Mouse (Mus musculus) embryonic facial prominence, embryonic 11.5 days (tissue): ENCODE measurements around the gene Htra2. TPM values are rescaled to one million over a fixed set of nuclear protein-coding genes. Genes with fewer than 3 reads are reported as not detected.

Experiments used
- ATAC-seq: fragments of 200-750 bp; cut with Nextera tagmentation; replicated peaks from 2 replicates; pipeline ENCODE4 v1.8.0; 2017; ENCODE audit warnings: low read depth; ENCODE audit not compliant: insufficient number of reproducible peaks, low FRiP score, low TSS enrichment
- DNase-seq: peaks from one replicate; pipeline ENCODE4 v3.0.0-alpha.2; 2015; ENCODE audit warnings: low spot score
- H3K27ac ChIP-seq: fragments of 300-500 bp; sonication (generic); replicated peaks from 2 replicates; pipeline ENCODE4 v1.5.1; 2014; ENCODE audit warnings: mild to moderate bottlenecking, low read depth, low read length, control low read depth
- H3K27me3 ChIP-seq: fragments of 300-500 bp; sonication (generic); 2 replicates; pipeline ENCODE4 v1.6.1; 2014; ENCODE audit warnings: mild to moderate bottlenecking, low read length, moderate library complexity, mixed read lengths; ENCODE audit not compliant: control insufficient read depth, insufficient read depth
- H3K36me3 ChIP-seq: fragments of 300-500 bp; sonication (generic); replicated peaks from 2 replicates; pipeline ENCODE4 v1.6.1; 2014; ENCODE audit warnings: low read depth, mild to moderate bottlenecking, low read length, moderate library complexity, mixed read lengths; ENCODE audit not compliant: control insufficient read depth, insufficient read depth
- H3K4me1 ChIP-seq: fragments of 300-500 bp; sonication (generic); 2 replicates; pipeline ENCODE4 v1.6.1; 2014; ENCODE audit warnings: low read length, mixed read lengths; ENCODE audit not compliant: control insufficient read depth, insufficient read depth
- H3K4me2 ChIP-seq: fragments of 300-500 bp; sonication (generic); 2 replicates; pipeline ENCODE4 v1.6.1; 2014; ENCODE audit warnings: low read depth, mild to moderate bottlenecking, control low read depth, low read length, moderate library complexity
- H3K4me3 ChIP-seq: fragments of 300-500 bp; sonication (generic); 2 replicates; pipeline ENCODE4 v1.5.1; 2014; ENCODE audit warnings: low read depth, low read length, control low read depth
- H3K9ac ChIP-seq: fragments of 300-500 bp; sonication (generic); replicated peaks from 2 replicates; pipeline ENCODE4 v1.6.1; 2014; ENCODE audit warnings: mild to moderate bottlenecking, control low read depth, low read length
- H3K9me3 ChIP-seq: fragments of 300-500 bp; sonication (generic); replicated peaks from 2 replicates; pipeline ENCODE4 v1.6.1; 2016; ENCODE audit warnings: mild to moderate bottlenecking, low read length, inconsistent platforms, mixed read lengths; ENCODE audit not compliant: control insufficient read depth
- WGBS: fragments of 180-500 bp; shearing (Covaris S2); extraction: QIAGEN DNeasy Blood & Tissue Kit; methylation state at CpG from one replicate; pipeline ENCODE4 v1.1.7; 2014; 5-methylcytosine and 5-hydroxymethylcytosine counted together
- polyA plus RNA-seq: library from polyadenylated mRNA; unstranded; fragments of >200 nt; fragmentation: Nextera tagmentation; extraction: Ambion mirVana; gene quantifications from 2 replicates; pipeline ENCODE4 v1.2.1, GENCODE M21; 2014

The Htra2 gene
- polyA plus RNA-seq, 1 experiment from 2014 or later: 33.3 TPM

DNA sequence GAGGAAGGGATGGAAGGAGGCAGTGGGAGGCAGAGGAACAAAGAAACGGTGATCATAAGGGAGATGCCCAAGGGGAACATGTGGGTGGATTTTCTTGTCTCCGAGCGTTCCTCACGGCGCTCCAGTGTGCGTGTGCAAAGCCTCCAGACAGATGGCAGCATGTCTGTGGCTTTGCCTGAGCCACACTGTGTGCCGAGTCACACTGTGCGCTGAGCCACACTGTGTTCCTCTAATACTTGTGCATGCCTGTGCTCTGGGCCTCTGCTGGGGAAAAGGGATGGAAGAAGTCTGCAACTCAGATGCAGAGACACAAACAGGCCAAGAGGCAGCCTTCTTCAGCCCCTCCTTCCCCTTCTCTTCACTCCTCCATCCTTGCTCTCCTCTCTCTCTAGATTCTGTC, 27.8 kb downstream of the Htra2 start:
- Histone ChIP-seq H3K9me3 (no peaks in the 10 kb centered on the region), H3K4me1 (no peaks in the 10 kb centered on the region), H3K36me3 (no peaks in the 10 kb centered on the region), H3K27me3 (peaks cover 20% of the 10 kb centered on the region), H3K9ac (no peak overlapping the region), H3K4me3 (no peak overlapping the region), H3K27ac (no peak overlapping the region), H3K4me2 (no peak overlapping the region)
- ATAC-seq: no peak
- WGBS: 77% methylated on average over 8 of the region's 8 CpGs
- no peak for DNase-seq

DNA sequence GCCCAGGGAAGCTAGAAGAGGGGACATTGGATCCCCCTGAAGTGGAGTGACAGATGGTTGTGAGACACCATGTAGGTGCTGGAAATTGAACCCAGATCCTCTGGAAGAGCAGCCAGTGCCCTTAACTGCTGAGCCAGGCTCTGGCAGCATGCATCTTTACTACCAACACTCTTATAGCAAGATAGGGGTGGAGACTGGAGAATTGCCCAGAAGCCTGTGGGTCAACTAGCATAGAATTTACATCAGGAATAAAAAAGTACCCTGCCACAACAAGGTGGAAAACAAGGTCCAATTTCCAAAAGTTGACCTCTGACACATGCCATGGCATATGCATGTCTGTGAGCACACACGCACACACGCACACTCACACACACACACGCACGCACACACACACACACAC, 29.9 kb downstream of the Htra2 start:
- H3K27ac ChIP-seq: no peak overlapping the region
- no peaks in the 10 kb centered on the region for H3K36me3 ChIP-seq
- no peak overlapping the region for H3K9ac ChIP-seq
- DNase-seq (no peak), ATAC-seq (no peak)
- 93% methylated on average over 4 of the region's 4 CpGs for WGBS
- H3K4me2 ChIP-seq: no peak overlapping the region
- no peaks in the 10 kb centered on the region for H3K9me3 ChIP-seq
- peaks cover under 1% of the 10 kb centered on the region; the same call in 1 of the 2 replicates for H3K27me3 ChIP-seq
- H3K4me1 ChIP-seq: no peaks in the 10 kb centered on the region
- H3K4me3 ChIP-seq: no peak overlapping the region

DNA sequence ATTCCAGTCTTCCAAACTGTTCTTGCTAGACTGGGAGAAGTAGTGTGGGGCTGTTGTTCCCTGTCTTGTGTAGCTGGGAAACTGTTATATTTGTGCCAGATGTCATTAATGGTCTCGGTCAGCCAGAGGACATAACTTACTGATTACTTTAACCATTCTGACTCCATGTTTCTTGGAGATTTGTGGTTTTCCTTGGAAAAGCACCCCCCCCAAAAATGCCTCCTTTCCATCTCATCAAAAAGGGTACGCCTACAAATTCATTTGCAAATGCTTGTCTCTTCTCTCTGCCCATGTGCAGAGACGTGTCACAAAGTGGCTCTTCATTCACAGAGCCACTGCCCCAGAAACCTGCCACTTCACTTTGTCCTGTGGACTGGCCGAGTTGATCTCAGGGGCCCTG, 30.7 kb downstream of the Htra2 start:
- no peak for ATAC-seq
- H3K4me2 ChIP-seq: no peak overlapping the region
- H3K9ac ChIP-seq: no peak overlapping the region
- no peak overlapping the region for H3K27ac ChIP-seq
- no peak overlapping the region for H3K4me3 ChIP-seq
- WGBS: 65% methylated on average over 4 of the region's 4 CpGs
- H3K9me3 ChIP-seq: no peaks in the 10 kb centered on the region
- H3K36me3 ChIP-seq: no peaks in the 10 kb centered on the region
- no peaks in the 10 kb centered on the region for H3K4me1 ChIP-seq
- H3K27me3 ChIP-seq: no peaks in the 10 kb centered on the region; the same call in 1 of the 2 replicates
- DNase-seq: no peak

DNA sequence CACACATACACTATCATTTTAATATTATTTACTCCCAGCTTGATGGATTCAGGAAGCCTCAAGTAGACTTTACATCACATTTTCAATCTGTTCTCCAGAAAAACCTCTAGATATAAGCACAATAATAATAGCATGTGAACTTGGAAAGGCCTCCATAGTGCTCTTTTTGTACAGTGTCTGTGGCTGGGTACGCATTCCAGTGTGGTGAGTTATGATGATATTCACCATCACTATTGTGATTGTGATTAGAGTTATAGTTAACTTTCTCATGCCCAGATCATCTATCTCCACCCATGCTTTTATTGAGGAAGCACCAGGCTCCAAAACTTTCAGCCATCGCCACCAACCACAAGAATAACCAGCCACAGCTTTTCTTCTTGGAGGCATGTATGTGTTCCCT, 31.3 kb downstream of the Htra2 start:
- ATAC-seq (no peak), DNase-seq (no peak)
- 85% methylated on average over 2 of the region's 2 CpGs for WGBS
- Histone ChIP-seq H3K27ac (no peak overlapping the region), H3K4me3 (no peak overlapping the region), H3K36me3 (no peaks in the 10 kb centered on the region), H3K9me3 (no peaks in the 10 kb centered on the region), H3K4me2 (no peak overlapping the region), H3K27me3 (no peaks in the 10 kb centered on the region; the same call in 1 of the 2 replicates), H3K4me1 (no peaks in the 10 kb centered on the region), H3K9ac (no peak overlapping the region)

DNA sequence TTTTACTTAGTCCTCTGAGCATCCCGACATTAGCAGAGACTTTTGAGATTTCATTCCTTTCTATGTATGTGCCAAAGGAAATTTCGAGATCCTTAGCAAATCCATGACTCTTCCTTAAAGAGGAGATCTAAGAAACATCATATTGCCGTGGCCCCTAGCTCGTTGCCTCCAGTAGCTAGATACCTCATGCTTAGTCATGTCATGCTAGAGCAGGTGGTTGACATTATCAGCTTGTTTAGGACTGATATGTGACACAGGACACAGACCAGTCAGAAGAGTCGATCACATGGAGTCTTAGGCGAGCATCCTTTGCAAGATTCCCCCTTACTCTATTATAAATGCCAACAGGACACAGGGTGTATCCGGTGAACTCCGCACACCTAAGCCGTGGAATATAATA, 32.1 kb downstream of the Htra2 start:
- no peak overlapping the region for H3K4me2 ChIP-seq
- ATAC-seq: no peak
- H3K27me3 ChIP-seq: no peaks in the 10 kb centered on the region
- no peaks in the 10 kb centered on the region for H3K4me1 ChIP-seq
- no peak overlapping the region for H3K27ac ChIP-seq
- H3K4me3 ChIP-seq: no peak overlapping the region
- no peaks in the 10 kb centered on the region for H3K9me3 ChIP-seq
- H3K36me3 ChIP-seq: no peaks in the 10 kb centered on the region
- DNase-seq: no peak
- H3K9ac ChIP-seq: no peak overlapping the region
- WGBS: 89% methylated on average over 9 of the region's 9 CpGs

DNA sequence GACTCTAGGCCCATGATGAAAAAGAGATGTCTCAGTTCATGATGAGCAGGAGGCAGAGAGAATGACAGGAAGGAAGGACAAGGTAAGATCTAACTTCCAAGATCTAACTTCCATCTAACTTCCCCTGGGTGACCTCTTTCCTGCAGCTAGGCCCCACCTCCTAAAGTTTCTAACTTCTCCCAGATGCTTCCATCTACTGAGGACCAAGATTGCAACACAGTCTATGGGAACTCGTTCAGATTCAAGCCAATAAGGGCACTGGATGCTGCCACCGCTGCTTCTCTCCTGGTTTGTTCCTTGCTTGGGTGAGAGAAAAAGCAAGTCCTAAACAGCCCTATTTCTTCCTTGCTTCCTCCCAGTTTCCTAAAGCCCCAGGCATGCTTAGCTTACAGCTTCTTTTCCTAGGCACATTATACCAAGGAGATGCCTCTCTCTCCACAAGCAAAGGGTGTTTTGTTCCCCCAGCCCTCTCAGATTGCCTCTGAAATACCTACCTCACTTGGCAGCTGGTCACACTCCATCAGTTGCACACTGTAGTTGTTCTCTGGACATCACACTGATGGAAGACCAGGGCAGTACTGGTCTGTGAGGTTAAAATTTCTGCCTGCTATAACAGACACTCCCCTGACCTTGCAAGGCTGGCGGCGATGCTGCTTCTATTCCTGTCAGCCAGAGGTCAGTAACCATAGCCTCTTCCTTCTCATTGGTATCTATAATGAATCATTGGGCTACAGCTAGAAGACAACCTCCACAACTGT, 34.1 kb downstream of the Htra2 start:
- no peaks in the 10 kb centered on the region for H3K9me3 ChIP-seq
- H3K9ac ChIP-seq: no peak overlapping the region
- H3K4me2 ChIP-seq: no peak overlapping the region
- H3K27ac ChIP-seq: no peak overlapping the region
- WGBS: 73% methylated on average over 4 of the region's 4 CpGs
- H3K4me3 ChIP-seq: no peak overlapping the region
- DNase-seq (no peak), ATAC-seq (no peak)
- no peaks in the 10 kb centered on the region for H3K36me3 ChIP-seq
- H3K27me3 ChIP-seq: no peaks in the 10 kb centered on the region
- no peaks in the 10 kb centered on the region for H3K4me1 ChIP-seq

DNA sequence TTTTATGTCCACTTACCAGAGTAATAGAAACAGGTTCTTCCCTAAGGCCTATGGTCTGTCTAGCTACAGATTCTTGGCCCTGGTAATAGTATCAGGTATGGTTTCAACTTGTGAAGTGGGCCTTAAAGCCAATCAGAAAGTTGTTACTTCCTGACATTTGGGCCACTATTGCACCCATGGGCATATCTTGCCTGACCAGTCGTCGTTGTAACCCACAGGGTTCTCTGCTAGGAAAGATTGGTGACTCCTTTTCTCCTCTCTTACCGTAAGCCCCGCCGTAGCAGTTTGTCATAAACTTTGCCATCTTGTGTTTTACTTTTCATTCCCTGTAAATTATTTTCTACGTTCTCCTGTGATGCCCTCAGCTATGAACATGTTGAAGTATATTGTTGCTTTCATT, 35.0 kb downstream of the Htra2 start:
- Histone ChIP-seq H3K27me3 (no peaks in the 10 kb centered on the region), H3K9me3 (no peaks in the 10 kb centered on the region), H3K4me2 (no peak overlapping the region), H3K9ac (no peak overlapping the region), H3K4me3 (no peak overlapping the region), H3K4me1 (no peaks in the 10 kb centered on the region), H3K36me3 (no peaks in the 10 kb centered on the region), H3K27ac (no peak overlapping the region)
- ATAC-seq (no peak), DNase-seq (no peak)
- 85% methylated on average over 6 of the region's 6 CpGs for WGBS

DNA sequence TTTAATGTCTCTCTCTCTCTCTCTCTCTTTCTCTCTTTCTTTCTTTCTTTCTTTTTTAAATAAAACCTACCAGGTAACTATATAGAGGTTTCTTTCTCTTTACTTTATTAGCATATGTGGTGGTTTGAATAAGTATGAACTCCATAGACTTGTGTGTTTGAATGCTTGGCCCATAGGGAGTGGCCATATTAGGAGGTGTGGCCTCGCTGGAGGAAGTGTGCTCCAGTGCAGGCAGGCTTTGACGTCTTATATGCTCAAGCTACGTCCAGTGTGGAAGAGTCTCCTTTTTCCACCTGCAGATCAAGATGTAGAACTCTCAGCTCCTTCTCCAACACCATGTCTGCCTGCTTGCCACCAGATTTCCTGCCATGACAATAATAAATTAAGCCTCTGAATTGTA, 36.0 kb downstream of the Htra2 start:
- Histone ChIP-seq H3K4me2 (no peak overlapping the region), H3K36me3 (no peaks in the 10 kb centered on the region), H3K27me3 (no peaks in the 10 kb centered on the region), H3K4me3 (no peak overlapping the region), H3K4me1 (no peaks in the 10 kb centered on the region), H3K27ac (no peak overlapping the region), H3K9ac (no peak overlapping the region), H3K9me3 (no peaks in the 10 kb centered on the region)
- no peak for DNase-seq
- whole genome bisulfite sequencing: 75% methylated on average over 3 of the region's 3 CpGs
- no peak for ATAC-seq
